Mouse (Mus musculus) kidney, embryonic 14.5 days (tissue): ENCODE measurements around the gene A930009A15Rik. TPM values are rescaled to one million over a fixed set of nuclear protein-coding genes. Genes with fewer than 3 reads are reported as not detected.

ENCODE experiments used
- ATAC-seq: fragments of 200-750 bp; cut with Nextera tagmentation; 2 replicates; pipeline ENCODE4 v1.8.0; 2017; ENCODE audit warnings: moderate number of reproducible peaks, mild to moderate bottlenecking, moderate TSS enrichment, moderate library complexity; ENCODE audit not compliant: low FRiP score, low TSS enrichment
- H3K27ac ChIP-seq: fragments of 300-500 bp; sonication (generic); 2 replicates; pipeline ENCODE4 v1.5.1; 2014; ENCODE audit warnings: low read depth, mild to moderate bottlenecking, low read length, moderate library complexity, mixed read lengths
- H3K27me3 ChIP-seq: fragments of 300-500 bp; sonication (generic); 2 replicates; pipeline ENCODE4 v1.6.1; 2014; ENCODE audit warnings: mild to moderate bottlenecking, low read length; ENCODE audit not compliant: control insufficient read depth, insufficient read depth
- H3K36me3 ChIP-seq: fragments of 300-500 bp; sonication (generic); 2 replicates; pipeline ENCODE4 v1.6.1; 2014; ENCODE audit warnings: low read length, mixed read lengths; ENCODE audit not compliant: control insufficient read depth, insufficient read depth
- H3K4me1 ChIP-seq: fragments of 300-500 bp; sonication (generic); 2 replicates; pipeline ENCODE4 v1.6.1; 2014; ENCODE audit warnings: low read length, mixed read lengths; ENCODE audit not compliant: control insufficient read depth, insufficient read depth
- H3K4me2 ChIP-seq: fragments of 300-500 bp; sonication (generic); replicated peaks from 2 replicates; pipeline ENCODE4 v1.6.1; 2014; ENCODE audit warnings: low read depth, mild to moderate bottlenecking, low read length
- H3K4me3 ChIP-seq: fragments of 300-500 bp; sonication (generic); 2 replicates; pipeline ENCODE4 v1.5.1; 2014; ENCODE audit warnings: mild to moderate bottlenecking, low read length
- H3K9ac ChIP-seq: fragments of 300-500 bp; sonication (generic); 2 replicates; pipeline ENCODE4 v1.6.1; 2014; ENCODE audit warnings: low read depth, mild to moderate bottlenecking, low read length, moderate library complexity
- H3K9me3 ChIP-seq: fragments of 300-500 bp; sonication (generic); 2 replicates; pipeline ENCODE4 v1.6.1; 2016; ENCODE audit warnings: low read length; ENCODE audit not compliant: control insufficient read depth
- WGBS: fragments of 180-500 bp; shearing (Covaris S2); extraction: QIAGEN DNeasy Blood & Tissue Kit; methylation state at CpG from one replicate; pipeline ENCODE4 v1.1.7; 2014; 5-methylcytosine and 5-hydroxymethylcytosine counted together
- polyA plus RNA-seq: library from polyadenylated mRNA; unstranded; fragments of >200 nt; fragmentation: Nextera tagmentation; extraction: Ambion mirVana; gene quantifications from 2 replicates; pipeline ENCODE4 v1.2.1, GENCODE M21; 2014

A930009A15Rik gene
- polyA plus RNA-seq, result 0.37 TPM in 1 of 2 replicates, not detected in the other

DNA sequence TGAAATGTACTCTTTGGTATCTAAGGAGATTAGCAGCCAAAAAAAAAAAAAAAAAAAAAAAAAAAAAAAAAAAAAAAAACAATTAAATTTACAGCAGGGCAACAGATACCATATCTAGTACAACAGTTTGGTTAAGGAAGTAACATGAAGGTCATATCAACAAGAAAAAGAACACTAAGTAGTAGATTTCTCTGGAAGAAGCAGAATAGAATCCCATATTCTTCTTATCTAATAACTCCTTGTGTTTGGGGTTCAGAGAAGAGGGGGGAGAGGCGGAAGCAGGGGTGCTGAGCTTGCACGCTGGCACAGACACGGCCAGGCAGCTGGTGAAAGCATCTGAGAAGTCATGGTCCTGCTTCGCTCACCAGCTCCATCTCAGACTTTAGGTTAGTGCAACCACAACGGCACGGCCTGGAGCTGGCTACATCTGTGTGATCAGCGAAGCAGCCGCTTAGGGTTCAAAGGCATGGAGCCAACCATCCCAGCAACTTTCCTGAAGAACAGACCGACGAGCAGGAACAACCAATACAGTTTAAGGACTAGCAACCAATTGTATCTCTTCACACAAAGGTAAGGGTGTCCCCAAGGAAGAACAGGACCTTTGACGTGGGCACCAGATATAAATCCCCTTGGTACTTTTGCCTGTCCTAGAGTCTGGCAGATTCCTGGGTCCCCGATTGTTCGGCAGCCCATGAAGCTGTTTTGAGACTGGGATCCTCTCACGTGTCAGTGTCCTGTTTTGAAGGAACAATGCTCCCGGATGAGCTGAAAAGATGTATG lies at the start of gene A930009A15Rik:
Gene A930009A15Rik, plus strand, starts transcription at position 275 of the 780 bp plus-strand sequence.
- 0 out of 2 replicates have a peak, but pooled peaks cover 3% of the 10 kb centered on the region for H3K9me3 ChIP-seq
- H3K27me3 ChIP-seq, result no peaks in the 10 kb centered on the region
- H3K36me3 ChIP-seq, result no peaks in the 10 kb centered on the region
- no peak within 1 kb of the TSS for H3K9ac ChIP-seq
- 0 out of 2 replicates have a peak, but pooled peaks have one; percentile 38 for ATAC-seq
- no peak within 1 kb of the TSS for H3K27ac ChIP-seq
- H3K4me1 ChIP-seq, result no peaks in the 10 kb centered on the region
- H3K4me2 ChIP-seq, result no peak within 1 kb of the TSS
- H3K4me3 ChIP-seq, result no peak within 1 kb of the TSS
- WGBS, result 68% methylated on average over 15 of the region's 15 CpGs

DNA sequence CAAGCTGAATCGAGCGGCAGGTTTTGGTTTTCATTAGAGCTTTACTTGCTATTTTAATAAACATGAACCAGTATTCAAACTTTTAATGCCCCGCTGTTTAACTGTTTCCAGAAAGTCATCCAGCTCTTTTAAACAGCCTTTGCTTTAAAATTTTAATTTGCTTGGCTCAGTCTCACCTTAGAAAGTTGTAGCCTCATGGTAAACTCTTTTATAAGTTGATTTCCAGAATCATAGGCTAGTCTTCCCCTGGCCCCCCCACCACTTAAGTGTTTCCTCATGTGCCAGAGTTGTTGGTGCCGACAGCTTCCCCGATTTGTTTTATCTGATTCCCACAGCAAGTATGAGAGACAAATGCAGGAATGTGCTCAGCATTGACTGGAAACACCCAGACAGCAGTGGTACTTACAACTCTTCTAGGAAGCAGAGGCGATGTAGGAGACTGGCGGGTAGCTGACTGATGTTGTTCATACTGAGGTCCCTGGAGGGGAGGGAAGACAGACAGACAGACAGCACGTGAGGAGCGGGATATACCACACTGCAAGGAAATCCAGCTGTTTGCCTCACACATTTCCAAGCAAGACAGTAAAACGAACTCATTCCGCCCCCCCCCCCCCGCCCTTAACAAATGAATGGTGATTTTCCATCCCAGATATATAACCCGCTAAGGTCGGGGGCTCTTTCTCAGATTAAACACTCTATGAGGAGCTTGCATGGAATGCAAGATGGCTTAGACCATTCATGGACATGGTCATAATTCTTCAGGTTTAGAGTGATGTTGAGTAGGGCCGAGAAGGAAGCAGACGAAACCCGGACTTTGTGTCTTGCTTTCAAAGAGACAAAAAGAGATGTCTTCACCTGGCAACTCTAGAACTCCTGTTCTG lies 49.3 kb upstream of the A930009A15Rik start:
- Histone ChIP-seq H3K27me3 (no peaks in the 10 kb centered on the region), H3K4me1 (no peaks in the 10 kb centered on the region), H3K36me3 (no peaks in the 10 kb centered on the region), H3K4me2 (no peak overlapping the region), H3K4me3 (no peak overlapping the region), H3K9ac (no peak overlapping the region), H3K27ac (peak overlapping the region; percentile 20; the same call in 1 of the 2 replicates), H3K9me3 (no peaks in the 10 kb centered on the region)
- 50% methylated on average over 17 of the region's 17 CpGs for WGBS
- peak; percentile 80 for ATAC-seq

DNA sequence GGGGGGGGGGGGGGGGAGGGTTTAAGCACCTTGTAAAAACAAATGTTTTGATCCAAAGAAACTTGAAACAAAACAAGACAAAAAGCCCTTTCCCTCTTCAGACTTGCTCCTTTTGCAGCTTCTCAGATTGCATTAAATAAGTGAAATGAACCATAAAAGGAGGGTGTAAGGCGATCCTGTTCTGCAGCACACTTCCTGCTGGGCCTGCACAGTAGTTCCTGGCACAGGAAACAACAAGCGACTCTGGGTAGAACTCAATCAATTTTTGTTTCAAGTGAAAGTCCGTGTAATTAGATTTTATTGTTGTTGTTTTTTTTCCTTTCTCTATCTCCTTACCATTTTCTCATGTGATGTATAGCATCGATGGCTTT lies 48.7 kb upstream of the A930009A15Rik start:
- no peaks in the 10 kb centered on the region for H3K36me3 ChIP-seq
- no peak overlapping the region for H3K9ac ChIP-seq
- H3K4me3 ChIP-seq, result no peak overlapping the region
- H3K9me3 ChIP-seq, result no peaks in the 10 kb centered on the region
- 27% methylated on average over 4 of the region's 4 CpGs for WGBS
- H3K27me3 ChIP-seq, result no peaks in the 10 kb centered on the region
- H3K4me1 ChIP-seq, result no peaks in the 10 kb centered on the region
- peak overlapping the region; percentile 3 for H3K27ac ChIP-seq
- no peak overlapping the region for H3K4me2 ChIP-seq
- ATAC-seq, result peak; percentile 89

DNA sequence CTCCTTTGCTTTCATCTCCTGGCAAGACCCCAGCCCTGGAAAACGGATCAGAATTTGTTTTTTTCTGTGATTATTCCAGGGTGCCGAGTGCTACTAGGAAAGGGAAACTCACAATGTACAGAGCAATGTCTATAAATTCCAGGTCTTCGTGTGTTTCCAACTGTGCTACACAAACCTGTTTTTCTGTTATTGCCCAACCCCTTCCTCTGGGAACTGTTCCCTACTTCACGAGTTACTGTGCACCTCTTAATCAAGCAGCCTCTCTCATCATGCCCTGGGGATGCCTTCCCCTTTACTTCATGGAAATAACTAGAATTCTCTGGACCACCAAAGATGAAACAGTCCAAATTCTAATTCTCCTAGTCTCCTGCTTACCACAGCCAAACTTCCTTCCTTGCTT lies 40.9 kb upstream of the A930009A15Rik start:
- no peaks in the 10 kb centered on the region for H3K4me1 ChIP-seq
- H3K9me3 ChIP-seq, result no peaks in the 10 kb centered on the region
- no peaks in the 10 kb centered on the region for H3K27me3 ChIP-seq
- H3K9ac ChIP-seq, result no peak overlapping the region
- H3K36me3 ChIP-seq, result no peaks in the 10 kb centered on the region
- H3K4me3 ChIP-seq, result no peak overlapping the region
- 68% methylated on average over 4 of the region's 4 CpGs for WGBS
- no peak overlapping the region for H3K27ac ChIP-seq
- H3K4me2 ChIP-seq, result no peak overlapping the region
- ATAC-seq, result no peak

DNA sequence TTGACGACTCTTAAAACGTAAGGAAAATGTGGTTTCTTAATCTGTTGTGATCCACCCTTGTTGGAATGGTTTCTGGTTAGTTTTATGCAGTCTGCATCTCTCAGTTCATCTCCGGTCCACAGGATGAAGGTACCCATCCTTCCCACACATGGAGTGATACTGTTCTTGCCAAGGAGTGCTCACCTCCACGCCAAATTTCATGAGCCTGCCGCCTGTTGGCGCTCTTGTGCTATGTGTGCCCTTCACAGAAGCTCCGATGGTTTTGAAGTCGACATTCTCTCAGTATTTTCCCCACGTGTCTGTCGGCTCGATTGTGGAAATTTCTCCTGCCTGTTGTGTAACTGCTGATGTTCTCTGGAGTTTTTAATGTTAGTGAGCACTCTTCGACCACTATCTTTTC lies 40.0 kb upstream of the A930009A15Rik start:
- WGBS, result 87% methylated on average over 12 of the region's 12 CpGs
- no peak overlapping the region for H3K4me2 ChIP-seq

DNA sequence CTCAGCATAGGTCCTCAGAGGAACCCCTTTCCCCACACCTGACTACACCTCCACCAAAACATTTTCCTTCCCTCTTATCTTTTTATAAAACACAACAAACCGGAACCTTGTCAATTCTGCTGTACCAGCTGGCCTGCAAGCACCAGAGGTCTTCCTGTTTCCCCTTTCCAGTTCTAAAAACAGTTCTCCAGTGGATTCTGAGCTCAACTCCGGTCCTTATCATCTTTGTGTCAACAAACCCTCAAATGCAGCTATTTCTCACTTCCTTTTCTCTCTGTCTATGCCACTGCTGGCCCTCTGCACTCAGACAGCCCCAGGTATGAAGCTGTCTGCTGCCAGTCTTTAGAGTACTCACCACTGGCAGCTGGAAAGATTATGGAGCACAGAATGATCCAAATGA lies 39.0 kb upstream of the A930009A15Rik start:
- 54% methylated on average over 2 of the region's 2 CpGs for WGBS

More for the DNA sequence above, 40.0 kb upstream of the A930009A15Rik start:
- no peaks in the 10 kb centered on the region for H3K36me3 ChIP-seq
- no peak overlapping the region for H3K4me3 ChIP-seq
- H3K4me1 ChIP-seq, result no peaks in the 10 kb centered on the region
- H3K27ac ChIP-seq, result no peak overlapping the region
- no peaks in the 10 kb centered on the region for H3K9me3 ChIP-seq
- no peaks in the 10 kb centered on the region for H3K27me3 ChIP-seq
- ATAC-seq, result no peak
- H3K9ac ChIP-seq, result no peak overlapping the region

DNA sequence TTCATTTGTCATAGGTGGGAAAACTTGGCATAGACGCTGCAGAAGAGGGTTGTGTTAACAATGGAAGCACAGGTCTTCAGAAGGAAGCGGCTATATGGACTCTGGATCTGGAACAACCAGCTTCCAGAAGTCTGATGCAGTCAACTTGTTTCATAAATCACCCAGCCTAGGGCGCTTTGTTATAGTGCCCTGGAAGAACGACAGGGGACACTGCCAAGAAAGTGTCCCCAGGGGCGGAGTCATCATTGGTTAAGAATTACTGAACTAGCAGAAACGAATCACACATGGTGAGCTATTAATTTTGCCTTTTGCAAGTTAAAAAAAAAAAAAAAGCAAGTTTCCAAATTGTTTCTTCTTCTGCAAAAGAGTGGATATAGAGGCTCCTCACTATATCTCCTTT lies 26.9 kb upstream of the A930009A15Rik start:
- 66% methylated on average over 6 of the region's 6 CpGs for WGBS
- H3K9me3 ChIP-seq, result no peaks in the 10 kb centered on the region; the same call in 1 of the 2 replicates

More for the DNA sequence above, 39.0 kb upstream of the A930009A15Rik start:
- H3K9me3 ChIP-seq, result no peaks in the 10 kb centered on the region
- H3K27me3 ChIP-seq, result no peaks in the 10 kb centered on the region
- no peak for ATAC-seq
- H3K4me3 ChIP-seq, result no peak overlapping the region
- no peak overlapping the region for H3K27ac ChIP-seq
- H3K4me2 ChIP-seq, result no peak overlapping the region
- H3K9ac ChIP-seq, result no peak overlapping the region
- no peaks in the 10 kb centered on the region for H3K4me1 ChIP-seq
- H3K36me3 ChIP-seq, result no peaks in the 10 kb centered on the region

DNA sequence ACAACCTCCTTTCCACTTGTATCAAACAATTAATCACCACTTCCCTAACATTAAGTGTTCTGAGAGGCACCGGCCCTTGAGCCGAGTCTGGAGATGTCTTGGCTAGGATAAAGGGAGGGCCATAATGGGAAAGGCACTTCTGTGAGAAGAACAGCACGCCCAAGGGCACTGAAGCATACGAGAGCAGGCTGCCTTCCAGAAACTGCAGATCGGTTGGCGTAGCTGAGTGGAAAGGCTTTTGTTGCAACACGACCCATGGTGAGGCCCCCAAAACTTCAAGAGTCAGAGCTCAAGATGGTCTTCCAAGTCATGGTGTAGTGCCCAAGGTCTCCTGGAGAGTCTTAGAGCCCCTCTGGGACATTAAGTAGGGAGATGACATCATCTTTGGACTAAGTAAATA lies 19.5 kb upstream of the A930009A15Rik start:
- 42% methylated on average over 7 of the region's 7 CpGs for WGBS
- peak; percentile 81; the same call in 1 of the 2 replicates for ATAC-seq
- no peaks in the 10 kb centered on the region; the same call in 1 of the 2 replicates for H3K9me3 ChIP-seq

More for the DNA sequence above, 26.9 kb upstream of the A930009A15Rik start:
- no peak overlapping the region for H3K4me2 ChIP-seq
- no peaks in the 10 kb centered on the region for H3K36me3 ChIP-seq
- no peaks in the 10 kb centered on the region for H3K4me1 ChIP-seq
- H3K4me3 ChIP-seq, result no peak overlapping the region
- H3K27ac ChIP-seq, result no peak overlapping the region
- no peak for ATAC-seq
- H3K27me3 ChIP-seq, result no peaks in the 10 kb centered on the region
- no peak overlapping the region for H3K9ac ChIP-seq

More for the DNA sequence above, 19.5 kb upstream of the A930009A15Rik start:
- Histone ChIP-seq H3K4me1 (no peaks in the 10 kb centered on the region), H3K9ac (no peak overlapping the region; the same call in 1 of the 2 replicates), H3K4me3 (no peak overlapping the region), H3K36me3 (no peaks in the 10 kb centered on the region), H3K27me3 (no peaks in the 10 kb centered on the region), H3K27ac (no peak overlapping the region), H3K4me2 (no peak overlapping the region)
